Mouse (Mus musculus): ENCODE measurements at regions not wholly inside any gene's neighbourhood (a gene's known extent, or its start where the extent isn't known, plus 50 kb on each side); places are given as distances from the start of the nearest gene placed in this dataset.
A peak's percentile ranks its signal among the peaks of the same experiment; 100 is the strongest.

- H3K4me2 ChIP-seq (ENCODE audit: low read depth, low read length): no peak overlapping the region
- ATAC-seq: no peak
- H3K27me3 ChIP-seq (ENCODE audit: insufficient read depth, low read length): no peaks in the 10 kb centered on the region
- no peaks in the 10 kb centered on the region for H3K4me1 ChIP-seq (ENCODE audit: insufficient read depth, low read length)
- peak; percentile 14 for DNase-seq (ENCODE audit: low spot score)
- H3K27ac ChIP-seq: no peak overlapping the region
- H3K36me3 ChIP-seq (ENCODE audit: insufficient read depth, low read length): no peaks in the 10 kb centered on the region
- no peaks in the 10 kb centered on the region for H3K9me3 ChIP-seq (ENCODE audit: low read length)
- TF ChIP-seq CTCF (IDR thresholded peaks at IDR 0.05; ENCODE audit: low read depth): no peak
- H3K9ac ChIP-seq (replicated peaks; ENCODE audit: low read length): no peak overlapping the region
- H3K4me3 ChIP-seq (ENCODE audit: low read length): no peak overlapping the region
These were observed 228.2 kb downstream of the Klhl13 start for GRCm38 (mm10) chrX:23136710-23137109.

- no peak overlapping the region for H3K9ac ChIP-seq (replicated peaks; ENCODE audit: low read length)
- TF ChIP-seq CTCF (IDR thresholded peaks at IDR 0.05; ENCODE audit: low read depth): no peak
- H3K27ac ChIP-seq: no peak overlapping the region
- 41% methylated on average over 1 of the region's 1 CpGs for WGBS
- H3K36me3 ChIP-seq (ENCODE audit: insufficient read depth, low read length): no peaks in the 10 kb centered on the region
- no peaks in the 10 kb centered on the region for H3K4me1 ChIP-seq (ENCODE audit: insufficient read depth, low read length)
- H3K27me3 ChIP-seq (ENCODE audit: insufficient read depth, low read length): no peaks in the 10 kb centered on the region
- H3K4me3 ChIP-seq (ENCODE audit: low read length): no peak overlapping the region
- DNase-seq (ENCODE audit: low spot score) (no peak), ATAC-seq (no peak)
- H3K4me2 ChIP-seq (ENCODE audit: low read depth, low read length): no peak overlapping the region
- no peaks in the 10 kb centered on the region for H3K9me3 ChIP-seq (ENCODE audit: low read length)
These were observed 269.0 kb downstream of the Klhl13 start for GRCm38 (mm10) chrX:23095867-23096266.

- DNase-seq (ENCODE audit: low spot score): no peak
- H3K4me3 ChIP-seq (ENCODE audit: low read length): no peak overlapping the region
- no peak overlapping the region for H3K4me2 ChIP-seq (ENCODE audit: low read depth, low read length)
- ATAC-seq: no peak
- no peaks in the 10 kb centered on the region for H3K36me3 ChIP-seq (ENCODE audit: insufficient read depth, low read length)
- TF ChIP-seq CTCF (IDR thresholded peaks at IDR 0.05; ENCODE audit: low read depth): no peak
- H3K9me3 ChIP-seq (ENCODE audit: low read length): no peaks in the 10 kb centered on the region
- no peaks in the 10 kb centered on the region for H3K27me3 ChIP-seq (ENCODE audit: insufficient read depth, low read length)
- H3K4me1 ChIP-seq (ENCODE audit: insufficient read depth, low read length): no peaks in the 10 kb centered on the region
- H3K9ac ChIP-seq (replicated peaks; ENCODE audit: low read length): no peak overlapping the region
- no peak overlapping the region for H3K27ac ChIP-seq
These were observed 272.1 kb downstream of the Klhl13 start for GRCm38 (mm10) chrX:23092774-23093173.

DNA sequence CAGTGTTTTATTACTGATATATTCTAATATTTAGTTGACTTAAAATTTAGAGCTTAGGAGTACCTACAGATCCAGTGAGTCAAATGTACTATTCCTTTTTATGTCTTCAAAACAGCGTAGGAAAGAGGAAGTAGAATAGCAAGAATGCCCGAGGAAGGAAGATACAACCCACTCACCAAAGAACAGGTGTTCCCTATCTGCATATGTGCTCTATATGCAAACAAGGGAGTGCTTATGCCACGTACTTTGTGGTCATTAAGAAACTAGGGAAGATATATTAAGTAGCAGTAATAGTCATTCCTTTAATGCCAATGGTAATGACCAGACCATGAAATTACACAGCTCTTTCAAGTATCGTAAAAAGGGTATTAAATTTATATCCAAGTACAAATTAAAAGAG lies 298.4 kb downstream of the Klhl13 start:
- no peak for ATAC-seq

DNA sequence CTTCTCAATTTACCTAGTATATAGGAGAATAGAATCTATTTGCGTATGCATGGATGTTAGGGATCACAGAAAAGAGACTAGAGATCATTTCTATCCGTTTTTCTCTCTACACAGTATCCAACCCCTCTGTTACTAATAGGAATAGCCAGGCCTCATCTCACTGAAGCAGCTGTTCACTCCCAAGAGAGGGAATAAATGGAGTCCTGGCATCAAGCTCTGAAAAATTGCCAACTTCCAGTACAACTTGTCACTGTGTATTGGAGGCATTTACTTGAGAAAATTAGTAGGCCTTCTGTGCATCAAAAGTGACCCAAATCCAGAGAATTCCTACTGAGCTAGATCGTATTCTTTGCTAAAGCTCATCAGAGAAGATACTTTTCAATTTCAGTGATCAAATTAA lies 337.3 kb downstream of the Klhl13 start:
- WGBS: 55% methylated on average over 3 of the region's 3 CpGs
- no peak overlapping the region for H3K4me3 ChIP-seq (ENCODE audit: low read length)
- no peak for TF ChIP-seq CTCF (IDR thresholded peaks at IDR 0.05; ENCODE audit: low read depth)
- peak; percentile 57 for DNase-seq (ENCODE audit: low spot score)
- H3K4me1 ChIP-seq (ENCODE audit: insufficient read depth, low read length): no peaks in the 10 kb centered on the region
- H3K4me2 ChIP-seq (ENCODE audit: low read depth, low read length): no peak overlapping the region
- no peak overlapping the region for H3K9ac ChIP-seq (replicated peaks; ENCODE audit: low read length)
- H3K27ac ChIP-seq: no peak overlapping the region
- no peaks in the 10 kb centered on the region for H3K27me3 ChIP-seq (ENCODE audit: insufficient read depth, low read length)
- no peak for ATAC-seq
- H3K36me3 ChIP-seq (ENCODE audit: insufficient read depth, low read length): no peaks in the 10 kb centered on the region
- H3K9me3 ChIP-seq (ENCODE audit: low read length): no peaks in the 10 kb centered on the region

More for the DNA sequence above, 298.4 kb downstream of the Klhl13 start:
- no peaks in the 10 kb centered on the region for H3K9me3 ChIP-seq (ENCODE audit: low read length)
- H3K4me3 ChIP-seq (ENCODE audit: low read length): no peak overlapping the region
- H3K36me3 ChIP-seq (ENCODE audit: insufficient read depth, low read length): no peaks in the 10 kb centered on the region
- no peak overlapping the region for H3K27ac ChIP-seq
- DNase-seq (ENCODE audit: low spot score): no peak
- TF ChIP-seq CTCF (IDR thresholded peaks at IDR 0.05; ENCODE audit: low read depth): no peak
- H3K4me2 ChIP-seq (ENCODE audit: low read depth, low read length): no peak overlapping the region
- no peak overlapping the region for H3K9ac ChIP-seq (replicated peaks; ENCODE audit: low read length)
- 80% methylated on average over 4 of the region's 4 CpGs for WGBS
- H3K4me1 ChIP-seq (ENCODE audit: insufficient read depth, low read length): no peaks in the 10 kb centered on the region
- H3K27me3 ChIP-seq (ENCODE audit: insufficient read depth, low read length): no peaks in the 10 kb centered on the region

GRCm38 (mm10) chrX:23015562-23015961 lies 349.3 kb downstream of the Klhl13 start:
- no peak for ATAC-seq

DNA sequence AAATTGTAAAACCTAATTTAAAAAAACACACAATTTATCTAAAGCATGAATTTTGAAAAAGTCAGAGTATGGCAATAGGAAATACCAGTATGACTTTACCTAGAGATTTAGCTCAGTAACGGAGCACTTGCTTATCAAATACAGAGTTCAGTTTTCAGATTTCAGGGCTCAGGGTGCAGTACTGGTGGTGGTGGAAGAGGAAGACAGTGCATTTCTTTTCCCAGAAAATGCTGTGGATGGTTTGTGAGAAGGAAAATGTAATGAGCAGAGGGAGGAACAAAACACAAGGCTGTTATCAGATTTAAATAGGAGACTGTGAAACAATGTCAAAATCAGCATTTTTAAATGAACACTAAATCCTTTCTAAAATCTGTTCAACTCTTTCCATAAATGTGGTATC lies 349.8 kb downstream of the Klhl13 start:
- ATAC-seq: no peak

More at GRCm38 (mm10) chrX:23015562-23015961, 349.3 kb downstream of the Klhl13 start:
- no peak overlapping the region for H3K4me3 ChIP-seq (ENCODE audit: low read length)
- H3K4me2 ChIP-seq (ENCODE audit: low read depth, low read length): no peak overlapping the region
- no peak overlapping the region for H3K27ac ChIP-seq
- H3K36me3 ChIP-seq (ENCODE audit: insufficient read depth, low read length): no peaks in the 10 kb centered on the region
- H3K27me3 ChIP-seq (ENCODE audit: insufficient read depth, low read length): no peaks in the 10 kb centered on the region
- no peak overlapping the region for H3K9ac ChIP-seq (replicated peaks; ENCODE audit: low read length)
- H3K9me3 ChIP-seq (ENCODE audit: low read length): no peaks in the 10 kb centered on the region
- DNase-seq (ENCODE audit: low spot score): peak; percentile 39
- 33% methylated on average over 1 of the region's 1 CpGs for WGBS
- no peaks in the 10 kb centered on the region for H3K4me1 ChIP-seq (ENCODE audit: insufficient read depth, low read length)
- TF ChIP-seq CTCF (IDR thresholded peaks at IDR 0.05; ENCODE audit: low read depth): no peak

More for the DNA sequence above, 349.8 kb downstream of the Klhl13 start:
- H3K36me3 ChIP-seq (ENCODE audit: insufficient read depth, low read length): no peaks in the 10 kb centered on the region
- WGBS: 91% methylated on average over 1 of the region's 1 CpGs
- H3K4me3 ChIP-seq (ENCODE audit: low read length): no peak overlapping the region
- H3K9me3 ChIP-seq (ENCODE audit: low read length): no peaks in the 10 kb centered on the region
- DNase-seq (ENCODE audit: low spot score): no peak
- no peaks in the 10 kb centered on the region for H3K27me3 ChIP-seq (ENCODE audit: insufficient read depth, low read length)
- no peak overlapping the region for H3K27ac ChIP-seq
- H3K4me2 ChIP-seq (ENCODE audit: low read depth, low read length): no peak overlapping the region
- no peak overlapping the region for H3K9ac ChIP-seq (replicated peaks; ENCODE audit: low read length)
- TF ChIP-seq CTCF (IDR thresholded peaks at IDR 0.05; ENCODE audit: low read depth): no peak
- H3K4me1 ChIP-seq (ENCODE audit: insufficient read depth, low read length): no peaks in the 10 kb centered on the region
